Mouse (Mus musculus) C2C12 (cell line): ENCODE measurements around the gene Sept9.

Source experiments
- CEBPB ChIP-seq: IDR thresholded peaks from one replicate; pipeline ENCODE4 v1.6.1; 2011; ENCODE audit warnings: low read depth, mild to moderate bottlenecking, control low read depth, moderate library complexity
- CTCF ChIP-seq: IDR thresholded peaks from one replicate; pipeline ENCODE4 v1.5.1; 2011; ENCODE audit not compliant: control insufficient read depth, insufficient read depth, insufficient read length
- MAX ChIP-seq: IDR thresholded peaks from one replicate; pipeline ENCODE4 v1.6.1; 2011; ENCODE audit warnings: mild to moderate bottlenecking, control low read depth
- MYOD1 ChIP-seq: IDR thresholded peaks from one replicate; pipeline ENCODE4 v1.6.1; 2011; ENCODE audit warnings: low read depth; ENCODE audit not compliant: control insufficient read depth, insufficient read length
- MYOG ChIP-seq: IDR thresholded peaks from one replicate; pipeline ENCODE4 v1.6.1; 2011; ENCODE audit not compliant: control insufficient read depth, insufficient read length; ENCODE audit errors: extremely low read depth
- USF1 ChIP-seq: IDR thresholded peaks from one replicate; pipeline ENCODE4 v1.6.1; 2011; ENCODE audit warnings: low read depth, mild to moderate bottlenecking, control low read depth, moderate library complexity

DNA sequence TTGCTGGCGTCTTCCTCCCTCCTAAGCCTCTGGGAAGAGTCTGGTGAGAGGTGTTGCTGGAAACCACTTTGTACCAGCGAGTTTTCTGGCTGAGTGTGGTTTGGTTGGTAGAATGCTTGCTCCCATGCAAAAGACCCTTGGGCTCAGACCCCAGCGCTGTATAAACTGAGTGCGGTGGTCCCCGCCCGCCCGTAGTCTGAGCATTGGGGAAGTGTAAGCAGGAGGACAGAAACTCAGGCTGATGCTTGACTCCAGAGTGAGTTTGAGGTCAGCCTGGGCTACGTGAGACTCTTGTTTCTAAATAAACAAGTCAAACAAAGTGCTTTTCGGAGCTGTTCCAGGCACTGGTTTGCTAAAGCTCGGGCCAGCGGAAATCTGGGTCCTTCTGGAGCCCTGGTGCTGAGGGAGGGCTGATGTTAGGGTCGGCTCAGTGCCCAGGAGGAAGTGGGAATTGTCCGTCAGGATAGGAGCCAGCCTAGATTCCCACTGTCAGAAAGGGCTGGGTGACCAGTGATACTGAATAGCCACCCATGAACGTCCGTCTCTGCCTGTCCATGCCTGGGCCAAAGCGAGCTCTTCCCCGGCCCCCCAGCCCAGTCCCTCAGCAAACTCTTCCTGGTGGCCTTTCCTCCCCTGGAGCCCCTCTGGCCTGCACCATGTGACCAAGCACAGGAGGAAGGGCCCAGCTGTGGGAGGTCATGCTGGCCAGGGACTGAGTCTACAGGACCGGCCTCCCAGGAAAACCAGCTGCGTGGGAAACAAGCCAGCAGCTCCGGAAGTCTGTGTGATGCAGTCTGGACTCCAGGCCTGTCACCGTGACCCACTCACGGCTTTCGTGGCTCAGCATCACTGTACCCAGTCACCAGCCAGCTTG lies 112.8 kb downstream of the Sept9 start:
- TF ChIP-seq CTCF = no peak
- no peak for TF ChIP-seq MAX
- no peak for TF ChIP-seq CEBPB
- TF ChIP-seq MYOG = no peak
- no peak for TF ChIP-seq MYOD1
- TF ChIP-seq USF1 = peak; percentile 74
